Mouse (Mus musculus) brain, embryonic 14.5 days (tissue): ENCODE measurements around the gene Id3.
A peak's percentile ranks its signal among the peaks of the same experiment; 100 is the strongest.

Source experiments
- CTCF ChIP-seq: fragments of 200-500 bp; IDR thresholded peaks from 2 replicates; pipeline ENCODE4 v1.5.1; 2012; ENCODE audit warnings: inconsistent platforms, mild to moderate bottlenecking, moderate library complexity, borderline replicate concordance; ENCODE audit not compliant: insufficient read depth, insufficient read length; ENCODE audit errors: extremely low read depth
- POLR2A ChIP-seq: fragments of 200-500 bp; IDR thresholded peaks from 2 replicates; pipeline ENCODE4 v1.6.1; 2012; ENCODE audit warnings: mild to moderate bottlenecking, inconsistent platforms, borderline replicate concordance; ENCODE audit not compliant: poor library complexity, insufficient read depth, insufficient read length, severe bottlenecking; ENCODE audit errors: extremely low read depth

- TF ChIP-seq CTCF, result no peak
- TF ChIP-seq POLR2A, result peak; percentile 9; the same call in 1 of the 2 replicates
Measured at GRCm38 (mm10) chr4:136134418-136134977, 8.8 kb upstream of the Id3 start.
